Mouse (Mus musculus): ENCODE measurements around the gene Lsm3. TPM values are rescaled to one million over a fixed set of nuclear protein-coding genes. Genes with fewer than 3 reads are reported as not detected.

Lsm3 gene
- total RNA-seq, 2 experiments from 2014 or later = 36.4 to 40.5 TPM

GRCm38 (mm10) chr6:91508041-91508440 lies 7.7 kb upstream of the Lsm3 start:
- DNase-seq (ENCODE audit: low spot score in 2 of 2) = no peak

- peak; percentile 84 to 86 for DNase-seq (ENCODE audit: low spot score in 2 of 2)
Observed at GRCm38 (mm10) chr6:91509326-91509725, 6.4 kb upstream of the Lsm3 start.

GRCm38 (mm10) chr6:91510211-91510610 lies 5.5 kb upstream of the Lsm3 start:
- no peak for DNase-seq (ENCODE audit: low spot score in 2 of 2)

GRCm38 (mm10) chr6:91514135-91514534 lies 1.6 kb upstream of the Lsm3 start:
- DNase-seq (ENCODE audit: low spot score in 2 of 2) = no peak

- no peak for DNase-seq (ENCODE audit: low spot score in 2 of 2)
Observed at GRCm38 (mm10) chr6:91514737-91515362, 878 bp upstream of the Lsm3 start.

GRCm38 (mm10) chr6:91518454-91519020 lies 2.8 kb downstream of the Lsm3 start:
- DNase-seq (ENCODE audit: low spot score in 2 of 2) = no peak

- DNase-seq (ENCODE audit: low spot score in 2 of 2) = no peak
Observed at GRCm38 (mm10) chr6:91522816-91523215, 7.1 kb downstream of the Lsm3 start.

- no peak for DNase-seq (ENCODE audit: low spot score in 2 of 2)
Observed at GRCm38 (mm10) chr6:91525544-91525943, 9.8 kb downstream of the Lsm3 start.

- DNase-seq (ENCODE audit: low spot score in 2 of 2) = no peak
Observed at GRCm38 (mm10) chr6:91527227-91527860, 11.6 kb downstream of the Lsm3 start.

- DNase-seq (ENCODE audit: low spot score in 2 of 2) = no peak
Observed at GRCm38 (mm10) chr6:91528265-91528664, 12.5 kb downstream of the Lsm3 start.

GRCm38 (mm10) chr6:91530673-91531072 lies 14.9 kb downstream of the Lsm3 start:
- DNase-seq (ENCODE audit: low spot score in 2 of 2) = no peak

- DNase-seq (ENCODE audit: low spot score in 2 of 2) = no peak
Observed at GRCm38 (mm10) chr6:91531276-91531675, 15.5 kb downstream of the Lsm3 start.

- DNase-seq (ENCODE audit: low spot score in 2 of 2) = no peak
Observed at GRCm38 (mm10) chr6:91532661-91533060, 16.9 kb downstream of the Lsm3 start.

- no peak for DNase-seq (ENCODE audit: low spot score in 2 of 2)
Observed at GRCm38 (mm10) chr6:91533359-91533758, 17.6 kb downstream of the Lsm3 start.

- DNase-seq (ENCODE audit: low spot score in 2 of 2) = no peak
Observed at GRCm38 (mm10) chr6:91533771-91534170, 18.0 kb downstream of the Lsm3 start.

- DNase-seq (ENCODE audit: low spot score in 2 of 2) = no peak
Observed at GRCm38 (mm10) chr6:91534268-91534667, 18.5 kb downstream of the Lsm3 start.

GRCm38 (mm10) chr6:91535231-91535630 lies 19.5 kb downstream of the Lsm3 start:
- no peak for DNase-seq (ENCODE audit: low spot score in 2 of 2)

GRCm38 (mm10) chr6:91536047-91536765 lies 20.5 kb downstream of the Lsm3 start:
- DNase-seq (ENCODE audit: low spot score in 2 of 2) = no peak

- no peak for DNase-seq (ENCODE audit: low spot score in 2 of 2)
Observed at GRCm38 (mm10) chr6:91541276-91541675, 25.5 kb downstream of the Lsm3 start.

- DNase-seq (ENCODE audit: low spot score in 2 of 2) = no peak
Observed at GRCm38 (mm10) chr6:91543056-91543455, 27.3 kb downstream of the Lsm3 start.

- no peak for DNase-seq (ENCODE audit: low spot score in 2 of 2)
Observed at GRCm38 (mm10) chr6:91546241-91546884, 30.6 kb downstream of the Lsm3 start.
